Mouse (Mus musculus) small intestine, adult 2 months (tissue): ENCODE results near the gene Tubgcp6. TPM values are rescaled to one million over a fixed set of nuclear protein-coding genes. Genes with fewer than 3 reads are reported as not detected.

Experiments
- H3K27ac ChIP-seq: fragments of 200-500 bp; 2 replicates; pipeline ENCODE4 v1.5.1; 2012; ENCODE audit warnings: low read depth, low read length, control low read depth, inconsistent platforms; ENCODE audit not compliant: insufficient read depth
- H3K27me3 ChIP-seq: fragments of 200-500 bp; 2 replicates; pipeline ENCODE4 v1.6.1; 2012; ENCODE audit warnings: mild to moderate bottlenecking, moderate library complexity, low read length, inconsistent platforms; ENCODE audit not compliant: control insufficient read depth, insufficient read depth
- H3K36me3 ChIP-seq: fragments of 200-500 bp; 2 replicates; pipeline ENCODE4 v1.6.1; 2012; ENCODE audit warnings: mild to moderate bottlenecking, low read length, control low read depth, inconsistent platforms; ENCODE audit not compliant: control insufficient read depth, insufficient read depth
- H3K4me1 ChIP-seq: fragments of 200-500 bp; 2 replicates; pipeline ENCODE4 v1.6.1; 2012; ENCODE audit warnings: low read length, inconsistent platforms, mixed read lengths; ENCODE audit not compliant: control insufficient read depth, insufficient read depth, insufficient read length
- H3K4me3 ChIP-seq: fragments of 200-500 bp; 2 replicates; pipeline ENCODE4 v1.5.1; 2012; ENCODE audit warnings: low read depth, mild to moderate bottlenecking, control low read depth, inconsistent platforms, low read length, moderate library complexity
- CTCF ChIP-seq: fragments of 200-500 bp; IDR thresholded peaks from 2 replicates; pipeline ENCODE4 v1.5.1; 2012; ENCODE audit warnings: low read depth, mild to moderate bottlenecking, control low read depth, inconsistent platforms, low read length, moderate library complexity, mixed read lengths; ENCODE audit not compliant: insufficient replicate concordance, insufficient read length; ENCODE audit errors: extremely low read depth
- POLR2A ChIP-seq: fragments of 200-500 bp; IDR thresholded peaks from 2 replicates; pipeline ENCODE4 v1.6.1; 2012; ENCODE audit warnings: low read depth, mild to moderate bottlenecking, control low read depth, inconsistent platforms, low read length, moderate library complexity
- WGBS: fragments of 180-500 bp; shearing (Covaris S2); methylation state at CpG from one replicate; pipeline ENCODE4 v1.1.7; 2018; 5-methylcytosine and 5-hydroxymethylcytosine counted together
- polyA plus RNA-seq: library from polyadenylated mRNA; depleted of rRNA; stranded (reverse); fragments of >200 nt; gene quantifications from 2 replicates; pipeline ENCODE4 v1.2.3, GENCODE M21; 2012; rRNA removed

Tubgcp6 gene
- polyA plus RNA-seq, 1 experiment: 29.0 TPM

DNA sequence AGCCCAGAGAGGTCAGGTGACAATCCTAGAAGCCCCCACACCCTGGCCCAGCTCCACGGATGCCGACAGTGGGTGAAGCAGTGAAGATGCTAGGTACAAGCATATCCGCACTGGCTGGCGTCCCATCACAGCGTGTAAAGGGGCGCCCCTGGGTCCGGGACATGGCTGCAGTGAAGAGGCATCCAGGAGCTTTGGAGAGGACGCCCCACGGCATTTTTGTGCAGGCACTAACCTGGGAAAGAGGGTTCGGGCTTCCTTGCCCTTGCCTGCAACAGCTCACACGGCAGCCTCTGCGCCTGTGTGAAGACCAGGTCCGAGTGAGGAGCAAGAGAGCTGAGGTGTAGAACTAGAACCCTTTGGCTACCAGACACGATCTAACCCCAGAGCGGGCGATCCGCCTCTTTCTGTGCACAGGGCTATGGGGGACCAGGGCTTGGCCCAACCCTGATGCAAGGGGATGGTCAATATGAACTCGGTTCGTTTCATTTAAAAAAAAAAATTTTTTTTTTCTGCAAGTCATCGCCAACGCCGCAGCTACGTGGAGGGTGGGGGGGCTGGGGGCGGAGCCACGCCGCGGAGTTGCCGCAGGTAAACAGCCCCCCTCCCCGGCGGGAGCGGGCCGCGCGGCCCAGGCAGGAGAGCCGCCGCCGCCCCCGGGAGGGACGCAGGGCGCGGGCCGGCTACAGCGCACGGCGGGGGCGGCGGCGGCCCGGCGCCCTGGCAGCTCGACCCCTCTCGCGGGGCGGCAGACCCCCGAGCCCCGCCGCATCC is 63.6 kb downstream of the Tubgcp6 start, which contains the start of gene Panx2:
Panx2 (plus strand) TSS at position 574 of the 771 bp plus-strand sequence.
- Histone ChIP-seq H3K27me3 (peaks cover 17% of the 10 kb centered on the region), H3K36me3 (no peaks in the 10 kb centered on the region), H3K27ac (no peak within 1 kb of the TSS), H3K4me3 (peak within 1 kb of the TSS; percentile 50), H3K4me1 (peaks cover 13% of the 10 kb centered on the region; the same call in 1 of the 2 replicates)
- 3% methylated on average over 29 of the region's 57 CpGs for WGBS
- no peak for TF ChIP-seq CTCF
- TF ChIP-seq POLR2A: no peak

DNA sequence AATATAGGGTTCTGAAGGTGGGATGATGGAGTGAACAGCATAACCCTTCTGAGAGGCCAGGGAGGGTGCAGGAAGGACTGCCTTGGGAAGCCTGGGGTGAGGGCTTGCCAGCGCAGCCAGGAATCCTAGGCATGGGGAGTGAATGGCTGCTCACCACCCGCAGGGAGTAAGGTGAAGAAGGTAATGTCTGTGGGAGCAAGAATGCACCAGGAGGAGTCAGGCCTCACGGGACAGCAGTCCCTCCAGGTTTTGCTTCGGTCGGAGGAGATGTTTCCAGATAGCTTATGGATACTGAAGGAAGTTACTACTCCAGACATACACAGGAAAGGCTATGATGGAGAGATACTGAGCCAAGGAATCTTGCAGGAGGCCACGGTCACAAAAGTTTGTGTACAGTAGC is 64.2 kb downstream of the Tubgcp6 start:
- Histone ChIP-seq H3K27me3 (peaks cover 17% of the 10 kb centered on the region), H3K4me3 (no peak overlapping the region), H3K27ac (no peak overlapping the region), H3K36me3 (no peaks in the 10 kb centered on the region), H3K4me1 (peaks cover 9% of the 10 kb centered on the region; the same call in 1 of the 2 replicates)
- TF ChIP-seq POLR2A (no peak), CTCF (no peak)
- WGBS: 22% methylated on average over 6 of the region's 6 CpGs

DNA sequence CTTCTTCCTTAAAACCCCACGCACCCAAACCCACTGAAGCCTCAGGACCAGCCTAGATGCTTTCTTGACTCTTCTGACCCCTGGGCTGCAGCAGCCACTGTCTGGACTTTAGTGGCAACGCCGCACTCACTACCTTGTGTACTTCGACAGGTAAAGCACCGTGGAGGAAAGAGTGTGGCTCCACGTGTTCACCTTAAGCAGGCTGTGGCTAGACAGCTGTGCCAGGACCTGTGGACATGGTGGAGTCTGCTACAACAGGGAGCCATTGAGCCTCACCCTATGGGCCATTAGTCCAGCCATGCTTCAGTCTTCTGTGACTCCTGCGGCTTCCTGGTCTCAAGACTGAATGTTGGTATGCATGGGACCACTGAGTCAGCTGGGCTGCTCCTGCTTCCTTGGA is 68.2 kb downstream of the Tubgcp6 start:
- no peak overlapping the region for H3K4me3 ChIP-seq
- TF ChIP-seq CTCF: no peak
- TF ChIP-seq POLR2A: no peak
- H3K36me3 ChIP-seq: no peaks in the 10 kb centered on the region
- H3K27ac ChIP-seq: no peak overlapping the region
- H3K27me3 ChIP-seq: peaks cover 11% of the 10 kb centered on the region
- H3K4me1 ChIP-seq: no peaks in the 10 kb centered on the region
- WGBS: 84% methylated on average over 7 of the region's 7 CpGs

Other genes with a start within 250 kb of the Tubgcp6 start
- gene Ttll8, start 168.7 kb downstream of the Tubgcp6 start, polyA plus RNA-seq: not detected in 2 replicates
- 0.05 and 0.08 TPM in 2 replicates for gene Mlc1, start 144.1 kb downstream of the Tubgcp6 start, polyA plus RNA-seq
- not detected in 2 replicates for gene Mov10l1, start 140.2 kb downstream of the Tubgcp6 start, polyA plus RNA-seq
- 0.30 and 0.32 TPM in 2 replicates for gene Panx2, start 63.4 kb downstream of the Tubgcp6 start, polyA plus RNA-seq
- 81.6 and 90.9 TPM in 2 replicates for gene Trabd, start 48.0 kb downstream of the Tubgcp6 start, polyA plus RNA-seq
- gene Selenoo, start 34.0 kb downstream of the Tubgcp6 start, polyA plus RNA-seq: 29.0 and 45.8 TPM in 2 replicates
- gene Hdac10, start 5.6 kb upstream of the Tubgcp6 start, polyA plus RNA-seq: 13.2 and 19.0 TPM in 2 replicates
- 2.0 and 2.4 TPM in 2 replicates for gene Mapk12, start 17.6 kb upstream of the Tubgcp6 start, polyA plus RNA-seq
- 2.3 and 3.2 TPM in 2 replicates for gene Mapk11, start 26.5 kb upstream of the Tubgcp6 start, polyA plus RNA-seq
- gene Plxnb2, start 57.7 kb upstream of the Tubgcp6 start, polyA plus RNA-seq: 213 and 376 TPM in 2 replicates
- gene Dennd6b, start 73.4 kb upstream of the Tubgcp6 start, polyA plus RNA-seq: 7.1 and 10.6 TPM in 2 replicates
- gene Ppp6r2, start 88.4 kb upstream of the Tubgcp6 start, polyA plus RNA-seq: 73.9 and 252 TPM in 2 replicates
- gene Sbf1, start 192.2 kb upstream of the Tubgcp6 start, polyA plus RNA-seq: 123 and 189 TPM in 2 replicates
- 0.98 and 5.4 TPM in 2 replicates for gene Adm2, start 199.6 kb upstream of the Tubgcp6 start, polyA plus RNA-seq
- gene Miox, start 211.3 kb upstream of the Tubgcp6 start, polyA plus RNA-seq: 0.10 and 0.43 TPM in 2 replicates
- gene Lmf2, start 232.5 kb upstream of the Tubgcp6 start, polyA plus RNA-seq: 22.8 and 33.3 TPM in 2 replicates
- 56.8 and 149 TPM in 2 replicates for gene Ncaph2, start 232.6 kb upstream of the Tubgcp6 start, polyA plus RNA-seq